Mouse (Mus musculus): ENCODE results near the gene Gm11639. TPM values are rescaled to one million over a fixed set of nuclear protein-coding genes. Genes with fewer than 3 reads are reported as not detected.

Gm11639 gene
- polyA plus RNA-seq, 1 experiment from 2014 or later, result not detected

GRCm38 (mm10) chr11:105141115-105141514 is 455.6 kb downstream of the Gm11639 start:
- no peaks in the 10 kb centered on the region for H3K9me3 ChIP-seq (ENCODE audit: control insufficient read depth, low read length)
- H3K4me3 ChIP-seq (ENCODE audit: low read depth, low read length), result no peak overlapping the region
- H3K9ac ChIP-seq (ENCODE audit: low read length), result no peak overlapping the region
- peaks cover 6% of the 10 kb centered on the region; the same call in 1 of the 2 replicates for H3K36me3 ChIP-seq (ENCODE audit: control insufficient read depth, insufficient read depth, low read length)
- H3K27ac ChIP-seq (ENCODE audit: low read depth, low read length), result no peak overlapping the region
- ATAC-seq (ENCODE audit: low FRiP score) (no peak), DNase-seq (ENCODE audit: low spot score, missing footprints) (no peak)
- 95% methylated on average over 5 of the region's 5 CpGs for WGBS
- no peaks in the 10 kb centered on the region for H3K27me3 ChIP-seq (ENCODE audit: control insufficient read depth, insufficient read depth, low read length)
- no peaks in the 10 kb centered on the region for H3K4me1 ChIP-seq (ENCODE audit: control insufficient read depth, insufficient read depth, low read length)
- H3K4me2 ChIP-seq, result no peak overlapping the region

- ATAC-seq (ENCODE audit: low FRiP score) (no peak), DNase-seq (ENCODE audit: low spot score, missing footprints) (no peak)
- H3K4me3 ChIP-seq (ENCODE audit: low read depth, low read length), result no peak overlapping the region
- no peaks in the 10 kb centered on the region for H3K9me3 ChIP-seq (ENCODE audit: control insufficient read depth, low read length)
- no peak overlapping the region for H3K9ac ChIP-seq (ENCODE audit: low read length)
- no peaks in the 10 kb centered on the region for H3K27me3 ChIP-seq (ENCODE audit: control insufficient read depth, insufficient read depth, low read length)
- H3K36me3 ChIP-seq (ENCODE audit: control insufficient read depth, insufficient read depth, low read length), result peaks cover 2% of the 10 kb centered on the region; the same call in 1 of the 2 replicates
- no peak overlapping the region for H3K4me2 ChIP-seq
- H3K4me1 ChIP-seq (ENCODE audit: control insufficient read depth, insufficient read depth, low read length), result no peaks in the 10 kb centered on the region
- H3K27ac ChIP-seq (ENCODE audit: low read depth, low read length), result no peak overlapping the region
Measured at GRCm38 (mm10) chr11:105143564-105143963, 458.1 kb downstream of the Gm11639 start.

- no peak overlapping the region for H3K4me2 ChIP-seq
- H3K4me1 ChIP-seq (ENCODE audit: control insufficient read depth, insufficient read depth, low read length), result no peaks in the 10 kb centered on the region
- no peaks in the 10 kb centered on the region for H3K9me3 ChIP-seq (ENCODE audit: control insufficient read depth, low read length)
- whole genome bisulfite sequencing, result 88% methylated on average over 3 of the region's 3 CpGs
- H3K36me3 ChIP-seq (ENCODE audit: control insufficient read depth, insufficient read depth, low read length), result peaks cover 2% of the 10 kb centered on the region; the same call in 1 of the 2 replicates
- no peak overlapping the region for H3K27ac ChIP-seq (ENCODE audit: low read depth, low read length)
- DNase-seq (ENCODE audit: low spot score, missing footprints), result no peak
- no peak overlapping the region for H3K4me3 ChIP-seq (ENCODE audit: low read depth, low read length)
- H3K27me3 ChIP-seq (ENCODE audit: control insufficient read depth, insufficient read depth, low read length), result no peaks in the 10 kb centered on the region
- no peak overlapping the region for H3K9ac ChIP-seq (ENCODE audit: low read length)
- no peak for ATAC-seq (ENCODE audit: low FRiP score)
Measured at GRCm38 (mm10) chr11:105144084-105144483, 458.6 kb downstream of the Gm11639 start.

DNA sequence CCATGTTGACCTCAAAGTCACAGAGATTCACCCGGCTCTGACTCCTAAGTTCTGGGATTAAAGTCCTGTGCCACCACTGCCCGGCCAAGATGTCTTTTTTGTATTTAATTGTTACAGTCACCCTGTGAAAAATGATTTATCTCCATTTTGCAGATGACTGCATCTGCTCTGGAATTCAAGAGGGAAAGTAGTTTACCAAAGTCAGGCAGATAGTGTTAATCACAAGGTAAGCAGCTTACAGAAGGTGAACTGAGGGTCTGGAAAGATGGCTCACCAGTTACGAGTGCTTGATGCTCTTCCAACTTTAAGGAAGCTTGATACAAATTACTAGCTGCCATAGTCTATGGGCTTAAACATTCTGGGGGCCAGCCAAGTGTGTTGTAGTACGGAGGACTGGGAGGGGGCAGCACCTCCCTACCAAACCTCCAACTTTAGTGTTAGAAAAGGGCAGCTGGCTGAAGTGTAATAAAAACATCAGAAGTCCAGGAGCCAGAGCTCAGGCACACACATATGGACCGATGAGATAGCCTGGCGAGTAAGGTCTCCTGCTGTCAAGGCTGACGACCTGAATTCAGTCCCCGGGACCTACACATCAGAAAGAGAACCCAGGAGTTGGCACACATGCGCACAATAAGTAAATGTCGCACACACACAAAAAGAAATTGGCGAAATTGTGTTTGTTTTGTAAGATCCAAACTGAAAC is 459.2 kb downstream of the Gm11639 start:
- 82% methylated on average over 11 of the region's 11 CpGs for WGBS
- no peak for ATAC-seq (ENCODE audit: low FRiP score)
- H3K36me3 ChIP-seq (ENCODE audit: control insufficient read depth, insufficient read depth, low read length), result peaks cover 2% of the 10 kb centered on the region; the same call in 1 of the 2 replicates

DNA sequence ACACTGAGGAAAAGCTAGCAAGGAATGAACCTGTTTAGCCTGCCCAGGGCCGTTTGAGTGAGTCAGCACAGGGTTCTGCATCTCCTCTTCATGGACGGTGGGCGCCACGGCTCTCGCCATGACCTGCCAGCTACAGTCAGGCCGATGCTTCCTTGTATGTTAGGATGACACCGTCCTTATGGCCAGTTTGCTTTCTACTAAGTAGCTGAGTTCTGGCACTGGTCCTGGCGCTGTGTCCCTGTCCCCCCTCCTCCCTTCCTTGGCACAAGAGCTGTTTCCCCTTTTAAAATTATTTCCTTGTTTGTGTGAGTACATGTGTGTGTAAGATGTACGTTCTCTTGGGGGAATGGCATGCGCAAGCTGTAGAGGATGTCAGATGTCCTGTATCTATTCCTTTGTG is 459.7 kb downstream of the Gm11639 start:
- Histone ChIP-seq H3K36me3 (ENCODE audit: control insufficient read depth, insufficient read depth, low read length) (peaks cover 2% of the 10 kb centered on the region; the same call in 1 of the 2 replicates), H3K9ac (ENCODE audit: low read length) (no peak overlapping the region), H3K4me3 (ENCODE audit: low read depth, low read length) (no peak overlapping the region), H3K27ac (ENCODE audit: low read depth, low read length) (no peak overlapping the region), H3K27me3 (ENCODE audit: control insufficient read depth, insufficient read depth, low read length) (no peaks in the 10 kb centered on the region), H3K4me2 (no peak overlapping the region), H3K9me3 (ENCODE audit: control insufficient read depth, low read length) (no peaks in the 10 kb centered on the region), H3K4me1 (ENCODE audit: control insufficient read depth, insufficient read depth, low read length) (no peaks in the 10 kb centered on the region)
- ATAC-seq (ENCODE audit: low FRiP score) (no peak), DNase-seq (ENCODE audit: low spot score, missing footprints) (no peak)
- 90% methylated on average over 10 of the region's 10 CpGs for WGBS

More for the DNA sequence above, 459.2 kb downstream of the Gm11639 start:
- no peak overlapping the region for H3K4me3 ChIP-seq (ENCODE audit: low read depth, low read length)
- no peaks in the 10 kb centered on the region for H3K4me1 ChIP-seq (ENCODE audit: control insufficient read depth, insufficient read depth, low read length)
- no peak overlapping the region for H3K9ac ChIP-seq (ENCODE audit: low read length)
- no peak overlapping the region for H3K27ac ChIP-seq (ENCODE audit: low read depth, low read length)
- no peak overlapping the region for H3K4me2 ChIP-seq
- H3K27me3 ChIP-seq (ENCODE audit: control insufficient read depth, insufficient read depth, low read length), result no peaks in the 10 kb centered on the region
- no peaks in the 10 kb centered on the region for H3K9me3 ChIP-seq (ENCODE audit: control insufficient read depth, low read length)
- no peak for DNase-seq (ENCODE audit: low spot score, missing footprints)

DNA sequence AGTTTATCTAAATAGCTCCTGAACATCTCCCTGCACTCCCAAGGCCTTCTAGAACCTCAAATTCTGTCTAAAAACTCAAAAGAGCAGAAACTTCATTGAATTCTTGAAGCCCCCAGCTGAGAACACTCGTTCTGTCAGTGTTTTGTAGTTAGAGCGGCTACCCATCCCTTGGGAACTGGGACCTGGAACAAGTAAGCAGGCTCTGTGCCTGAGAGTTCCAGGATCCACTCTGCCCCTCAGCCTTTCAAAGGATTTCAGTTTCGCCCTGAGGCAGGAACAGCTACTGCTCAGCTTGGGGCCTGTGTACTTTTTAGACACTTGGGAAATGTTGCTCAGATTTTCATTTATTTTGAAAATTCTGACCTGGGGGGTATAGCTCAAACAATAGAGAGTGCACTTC is 461.1 kb downstream of the Gm11639 start, which contains the start of gene Gm10842:
Gene Gm10842 (plus strand): TSS at position 301 of the 400 bp plus-strand sequence.
- 79% methylated on average over 3 of the region's 3 CpGs for WGBS
- H3K36me3 ChIP-seq (ENCODE audit: control insufficient read depth, insufficient read depth, low read length), result no peaks in the 10 kb centered on the region
- no peaks in the 10 kb centered on the region for H3K9me3 ChIP-seq (ENCODE audit: control insufficient read depth, low read length)
- no peaks in the 10 kb centered on the region for H3K27me3 ChIP-seq (ENCODE audit: control insufficient read depth, insufficient read depth, low read length)
- H3K27ac ChIP-seq (ENCODE audit: low read depth, low read length), result no peak within 1 kb of the TSS
- DNase-seq (ENCODE audit: low spot score, missing footprints) (no peak), ATAC-seq (ENCODE audit: low FRiP score) (no peak)
- H3K4me3 ChIP-seq (ENCODE audit: low read depth, low read length), result no peak within 1 kb of the TSS
- H3K9ac ChIP-seq (ENCODE audit: low read length), result no peak within 1 kb of the TSS
- no peaks in the 10 kb centered on the region for H3K4me1 ChIP-seq (ENCODE audit: control insufficient read depth, insufficient read depth, low read length)
- H3K4me2 ChIP-seq, result no peak within 1 kb of the TSS

DNA sequence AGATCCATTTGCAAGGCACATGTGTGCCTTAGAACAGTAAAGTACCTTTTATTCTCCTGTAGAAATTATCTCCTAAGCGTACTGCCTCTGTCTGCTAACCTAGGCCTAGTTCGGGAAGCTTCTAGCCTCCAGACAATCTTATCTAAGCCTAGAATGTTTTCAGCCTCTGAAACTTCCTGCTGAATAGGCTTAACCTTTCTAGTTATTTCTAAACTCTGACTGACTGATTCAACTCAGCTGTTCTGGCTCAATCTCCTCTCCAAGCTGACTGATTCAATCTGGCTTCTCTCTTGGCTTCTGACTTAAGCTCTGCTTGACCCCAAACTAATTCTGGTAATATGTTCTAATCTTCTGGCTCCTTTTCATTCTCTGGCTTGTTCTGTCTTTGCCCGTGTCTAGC is 463.8 kb downstream of the Gm11639 start:
- no peak for ATAC-seq (ENCODE audit: low FRiP score)
- WGBS, result 74% methylated on average over 3 of the region's 3 CpGs
- no peak overlapping the region for H3K9ac ChIP-seq (ENCODE audit: low read length)

DNA sequence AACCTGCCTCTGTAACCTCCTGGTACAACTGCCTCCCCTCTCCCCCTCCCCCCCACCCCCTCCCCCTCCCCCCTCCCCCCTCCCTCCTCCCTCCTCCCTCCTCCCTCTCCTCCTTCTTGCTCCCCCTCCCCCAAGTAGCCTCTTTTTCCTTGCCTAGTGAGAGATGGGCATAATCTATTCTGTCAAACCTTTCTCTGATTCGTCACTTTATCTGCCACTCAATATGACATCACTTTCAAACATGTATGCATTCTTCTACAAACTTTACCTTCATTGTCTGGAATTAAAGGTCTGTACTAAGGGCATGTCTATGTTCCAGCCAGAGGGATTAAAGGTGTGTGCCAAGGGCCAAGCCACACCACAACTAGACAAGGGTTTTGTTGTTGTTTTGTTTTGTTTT is 464.3 kb downstream of the Gm11639 start:
- WGBS, result 100% methylated on average over 1 of the region's 1 CpGs
- DNase-seq (ENCODE audit: low spot score, missing footprints) (no peak), ATAC-seq (ENCODE audit: low FRiP score) (no peak)
- Histone ChIP-seq H3K27ac (ENCODE audit: low read depth, low read length) (no peak overlapping the region), H3K9ac (ENCODE audit: low read length) (no peak overlapping the region), H3K9me3 (ENCODE audit: control insufficient read depth, low read length) (no peaks in the 10 kb centered on the region), H3K4me3 (ENCODE audit: low read depth, low read length) (no peak overlapping the region), H3K36me3 (ENCODE audit: control insufficient read depth, insufficient read depth, low read length) (no peaks in the 10 kb centered on the region), H3K27me3 (ENCODE audit: control insufficient read depth, insufficient read depth, low read length) (no peaks in the 10 kb centered on the region), H3K4me1 (ENCODE audit: control insufficient read depth, insufficient read depth, low read length) (no peaks in the 10 kb centered on the region; the same call in 1 of the 2 replicates), H3K4me2 (no peak overlapping the region)

More for the DNA sequence above, 463.8 kb downstream of the Gm11639 start:
- H3K27me3 ChIP-seq (ENCODE audit: control insufficient read depth, insufficient read depth, low read length), result no peaks in the 10 kb centered on the region
- H3K4me1 ChIP-seq (ENCODE audit: control insufficient read depth, insufficient read depth, low read length), result no peaks in the 10 kb centered on the region; the same call in 1 of the 2 replicates
- no peak for DNase-seq (ENCODE audit: low spot score, missing footprints)
- no peaks in the 10 kb centered on the region for H3K9me3 ChIP-seq (ENCODE audit: control insufficient read depth, low read length)
- no peaks in the 10 kb centered on the region for H3K36me3 ChIP-seq (ENCODE audit: control insufficient read depth, insufficient read depth, low read length)
- H3K4me3 ChIP-seq (ENCODE audit: low read depth, low read length), result no peak overlapping the region
- H3K4me2 ChIP-seq, result no peak overlapping the region
- H3K27ac ChIP-seq (ENCODE audit: low read depth, low read length), result no peak overlapping the region

GRCm38 (mm10) chr11:105150691-105151090 is 465.2 kb downstream of the Gm11639 start:
- no peaks in the 10 kb centered on the region for H3K36me3 ChIP-seq (ENCODE audit: control insufficient read depth, insufficient read depth, low read length)
- H3K4me3 ChIP-seq (ENCODE audit: low read depth, low read length), result no peak overlapping the region
- no peak overlapping the region for H3K27ac ChIP-seq (ENCODE audit: low read depth, low read length)
- no peaks in the 10 kb centered on the region for H3K9me3 ChIP-seq (ENCODE audit: control insufficient read depth, low read length)
- no peak overlapping the region for H3K9ac ChIP-seq (ENCODE audit: low read length)
- H3K27me3 ChIP-seq (ENCODE audit: control insufficient read depth, insufficient read depth, low read length), result no peaks in the 10 kb centered on the region
- no peak for DNase-seq (ENCODE audit: low spot score, missing footprints)
- H3K4me2 ChIP-seq, result no peak overlapping the region
- 55% methylated on average over 4 of the region's 4 CpGs for WGBS
- no peak for ATAC-seq (ENCODE audit: low FRiP score)
- H3K4me1 ChIP-seq (ENCODE audit: control insufficient read depth, insufficient read depth, low read length), result no peaks in the 10 kb centered on the region; the same call in 1 of the 2 replicates

Data from midbrain, embryonic 11.5 days (tissue).